Mouse (Mus musculus): ENCODE data around the gene Lrrc27.

The Lrrc27 gene

GRCm38 (mm10) chr7:139212754-139213745 is at the start of gene Lrrc27, which contains the start of gene Stk32c:
Gene Lrrc27, plus strand, starts transcription at chr7:139212988.
Gene Stk32c, minus strand, starts transcription at chr7:139213307.
- peak; percentile 100 for DNase-seq (ENCODE audit: low read depth, low spot score)

- DNase-seq (ENCODE audit: low read depth, low spot score), result peak; percentile 88
Observed at GRCm38 (mm10) chr7:139164410-139164809, 48.4 kb upstream of the Lrrc27 start.

GRCm38 (mm10) chr7:139169143-139169542 is 43.6 kb upstream of the Lrrc27 start:
- no peak for DNase-seq (ENCODE audit: low read depth, low spot score)

- DNase-seq (ENCODE audit: low read depth, low spot score), result peak; percentile 73
Observed at GRCm38 (mm10) chr7:139179299-139179698, 33.5 kb upstream of the Lrrc27 start.

DNA sequence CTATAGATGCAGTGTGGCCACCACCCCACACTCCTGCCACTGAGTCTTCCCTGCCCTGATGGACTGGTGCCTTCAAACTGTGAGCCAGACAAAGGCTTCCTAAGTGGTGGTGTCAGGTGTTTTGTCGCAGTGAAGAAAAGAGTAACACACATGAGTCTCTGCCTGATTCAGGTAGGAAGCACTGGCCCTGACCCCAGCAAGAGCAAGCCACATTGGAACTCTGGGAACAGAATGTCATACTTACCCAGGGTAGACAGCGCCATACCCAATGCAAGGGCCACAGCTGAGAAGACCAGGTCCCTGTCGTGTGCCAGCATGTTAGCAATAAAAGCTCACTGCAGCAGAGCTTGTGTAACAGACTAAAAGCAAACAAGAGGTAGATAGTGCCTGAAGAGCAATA is 32.7 kb upstream of the Lrrc27 start:
- no peak for DNase-seq (ENCODE audit: low read depth, low spot score)

- DNase-seq (ENCODE audit: low read depth, low spot score), result peak; percentile 84
Observed at GRCm38 (mm10) chr7:139184396-139184795, 28.4 kb upstream of the Lrrc27 start.

GRCm38 (mm10) chr7:139184846-139185245 is 27.9 kb upstream of the Lrrc27 start:
- DNase-seq (ENCODE audit: low read depth, low spot score), result no peak

GRCm38 (mm10) chr7:139185971-139186370 is 26.8 kb upstream of the Lrrc27 start:
- no peak for DNase-seq (ENCODE audit: low read depth, low spot score)

- DNase-seq (ENCODE audit: low read depth, low spot score), result peak; percentile 47
Observed at GRCm38 (mm10) chr7:139186436-139186835, 26.4 kb upstream of the Lrrc27 start.

DNA sequence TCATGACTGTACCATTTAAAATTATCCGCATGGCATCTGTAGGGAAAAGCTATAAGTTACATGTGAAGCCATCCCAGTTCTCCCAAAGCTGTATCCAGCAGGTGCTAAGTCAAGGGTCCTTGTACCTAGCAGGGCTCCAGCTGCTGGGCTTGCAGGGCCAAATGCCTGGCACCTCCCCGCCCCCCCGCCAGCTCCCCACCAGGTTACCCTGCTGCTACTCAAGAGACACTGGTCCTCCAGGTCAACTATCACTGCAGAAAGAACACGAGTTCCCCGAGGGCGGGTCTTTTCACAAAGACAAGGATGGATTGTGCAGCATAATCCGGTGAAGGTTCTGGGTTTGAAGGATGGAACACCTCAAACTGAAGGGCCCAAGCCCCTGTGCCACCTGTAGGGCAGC is 25.5 kb upstream of the Lrrc27 start:
- no peak for DNase-seq (ENCODE audit: low read depth, low spot score)

GRCm38 (mm10) chr7:139187771-139188633 is 24.8 kb upstream of the Lrrc27 start:
- DNase-seq (ENCODE audit: low read depth, low spot score), result peak; percentile 82

- DNase-seq (ENCODE audit: low read depth, low spot score), result peak; percentile 49
Observed at GRCm38 (mm10) chr7:139188634-139189207, 24.1 kb upstream of the Lrrc27 start.

- no peak for DNase-seq (ENCODE audit: low read depth, low spot score)
Observed at GRCm38 (mm10) chr7:139190616-139191015, 22.2 kb upstream of the Lrrc27 start.

GRCm38 (mm10) chr7:139191619-139192018 is 21.2 kb upstream of the Lrrc27 start:
- DNase-seq (ENCODE audit: low read depth, low spot score), result no peak

DNA sequence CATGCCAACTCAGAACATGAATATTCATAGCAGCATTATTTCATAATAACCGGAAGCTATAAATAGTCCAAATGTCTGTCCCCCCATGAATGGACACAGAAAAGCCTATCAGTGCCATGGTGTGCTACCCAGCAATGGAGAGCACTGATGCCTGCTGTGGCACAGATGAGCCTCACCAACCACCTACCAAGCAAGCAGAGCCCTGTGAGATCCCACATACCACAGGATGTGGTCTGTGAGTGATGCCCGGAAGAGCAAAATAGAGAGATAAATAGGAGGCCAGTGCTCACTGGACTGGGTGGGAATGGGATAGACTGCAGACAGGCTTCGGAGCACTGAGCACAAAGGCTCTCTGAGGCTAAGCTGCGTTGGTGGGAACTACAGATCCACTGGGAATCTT is 15.8 kb upstream of the Lrrc27 start:
- DNase-seq (ENCODE audit: low read depth, low spot score), result no peak

- peak; percentile 92 for DNase-seq (ENCODE audit: low read depth, low spot score)
Observed at GRCm38 (mm10) chr7:139200108-139200507, 12.7 kb upstream of the Lrrc27 start.

DNA sequence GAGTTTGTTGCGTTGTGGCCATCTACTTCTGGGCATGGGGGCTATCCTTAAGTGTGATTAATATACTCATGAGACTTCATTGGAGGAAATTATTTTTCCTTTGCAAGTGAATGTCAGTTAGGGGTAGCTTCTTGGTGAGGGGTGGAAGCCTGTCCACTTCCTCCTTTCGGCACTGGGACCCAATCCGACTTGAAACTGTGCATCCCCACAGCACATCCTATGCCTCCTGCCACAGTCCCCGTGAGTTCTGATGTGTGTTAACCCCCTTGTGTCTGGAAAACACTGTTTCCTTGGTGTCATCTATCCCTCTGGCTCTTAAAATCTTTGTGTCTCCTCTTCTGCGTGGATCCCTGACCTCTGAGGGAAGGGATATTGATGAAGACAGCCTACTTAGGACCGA is 11.6 kb upstream of the Lrrc27 start:
- DNase-seq (ENCODE audit: low read depth, low spot score), result no peak

DNA sequence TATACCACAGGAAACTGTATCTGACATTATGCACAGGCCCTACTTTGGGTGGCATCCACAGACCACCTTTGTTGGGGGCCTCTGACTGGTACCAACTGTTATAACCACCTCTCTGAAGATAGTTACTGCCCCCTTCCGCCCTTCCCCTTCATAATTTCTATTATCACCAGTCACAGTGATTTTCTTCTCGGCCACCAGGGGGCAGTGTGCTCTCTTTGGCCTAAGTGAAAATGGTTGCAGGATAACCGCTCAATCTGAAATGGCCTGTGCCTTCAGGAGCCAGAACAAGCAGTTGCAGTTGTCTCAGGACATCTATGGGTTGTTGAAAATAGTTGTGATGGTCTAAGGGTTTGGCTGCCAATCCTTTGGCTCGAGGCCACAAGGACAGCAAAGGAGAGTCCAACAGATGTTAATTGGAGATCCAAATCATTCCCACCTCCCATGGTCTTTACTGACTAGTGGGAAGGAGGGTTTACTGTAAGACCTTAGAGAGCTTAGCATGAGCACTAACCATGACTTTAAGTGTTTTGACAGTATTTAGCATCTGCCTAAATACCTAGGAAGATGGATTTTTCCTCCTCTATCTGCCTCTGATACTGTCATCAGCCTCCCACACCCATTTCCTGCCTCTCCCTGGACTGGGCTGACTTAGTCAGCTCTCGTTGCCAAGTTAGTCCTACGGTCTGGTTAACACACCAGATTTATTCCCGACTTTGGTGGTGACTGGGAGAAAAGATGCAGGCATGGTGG is 4.6 kb upstream of the Lrrc27 start:
- peak; percentile 84 for DNase-seq (ENCODE audit: low read depth, low spot score)

DNA sequence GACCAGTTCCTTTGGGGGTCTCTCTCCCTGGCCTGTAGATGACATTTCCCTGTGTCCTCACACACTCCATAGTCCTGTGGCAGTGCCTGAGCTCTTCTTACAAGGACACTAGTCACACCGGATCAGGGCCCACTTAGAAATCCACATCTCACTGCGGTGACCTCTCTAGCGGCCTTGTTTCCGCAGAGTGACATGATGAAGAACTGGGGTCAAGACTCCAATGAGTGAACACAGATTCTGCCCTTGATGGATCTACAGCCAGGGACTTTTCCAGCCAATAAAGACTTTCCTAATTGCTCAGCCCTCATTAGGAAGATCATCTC is 4.1 kb upstream of the Lrrc27 start:
- DNase-seq (ENCODE audit: low read depth, low spot score), result no peak

DNA sequence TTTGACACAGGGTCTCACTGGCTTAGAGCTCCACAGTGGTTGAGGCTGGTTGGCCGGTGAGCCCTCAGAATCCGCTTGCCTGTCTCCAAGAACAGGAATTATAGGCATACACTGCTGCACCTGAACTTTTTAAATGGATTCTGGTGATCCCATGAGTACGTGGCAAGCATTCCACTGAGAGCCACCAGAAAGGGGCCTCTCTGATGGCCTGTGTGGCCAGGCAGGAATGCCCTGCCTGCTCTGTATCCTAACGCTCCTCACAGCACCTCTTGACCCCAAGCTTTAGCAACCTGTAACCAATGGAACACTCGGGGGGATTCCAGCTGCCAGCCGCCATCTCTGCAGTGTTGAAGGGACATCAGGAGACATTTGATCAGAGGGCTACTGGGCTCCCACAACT is 1.0 kb upstream of the Lrrc27 start:
- DNase-seq (ENCODE audit: low read depth, low spot score), result no peak

DNA sequence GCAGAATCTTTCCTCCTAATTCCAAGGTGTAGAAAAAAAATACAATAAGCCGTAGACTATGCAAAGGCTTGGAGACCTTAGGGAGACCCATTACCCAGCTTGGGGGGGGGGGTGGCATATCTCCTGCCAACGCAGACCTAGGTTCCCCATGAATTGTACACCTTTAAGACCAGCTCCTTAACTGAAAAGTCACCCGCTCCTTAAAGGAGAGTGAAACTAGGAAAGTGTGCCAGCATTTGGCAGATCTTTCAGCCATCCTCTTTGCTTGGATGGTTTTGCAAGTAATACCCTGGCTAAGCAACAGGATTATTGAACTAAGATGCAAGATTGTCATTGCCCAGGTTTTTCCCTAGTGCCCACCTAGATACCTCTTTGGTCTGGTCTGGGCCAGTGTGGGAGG is 963 bp downstream of the Lrrc27 start:
- DNase-seq (ENCODE audit: low read depth, low spot score), result peak; percentile 35
